Mouse (Mus musculus): ENCODE data around the gene Capn7. TPM values are rescaled to one million over a fixed set of nuclear protein-coding genes. Genes with fewer than 3 reads are reported as not detected.

The Capn7 gene
- total RNA-seq, 2 experiments from 2014 or later: 37.5 to 40.8 TPM

- DNase-seq (ENCODE audit: low spot score in 2 of 2): no peak
Observed at GRCm38 (mm10) chr14:31394822-31395532, 58.5 kb downstream of the Capn7 start.

- no peak for DNase-seq (ENCODE audit: low spot score in 2 of 2)
Observed at GRCm38 (mm10) chr14:31395629-31396199, 59.3 kb downstream of the Capn7 start.

- no peak for DNase-seq (ENCODE audit: low spot score in 2 of 2)
Observed at GRCm38 (mm10) chr14:31396428-31396827, 60.0 kb downstream of the Capn7 start.

- no peak for DNase-seq (ENCODE audit: low spot score in 2 of 2)
Observed at GRCm38 (mm10) chr14:31397353-31397752, 60.9 kb downstream of the Capn7 start.

GRCm38 (mm10) chr14:31397791-31398595, 61.6 kb downstream of the Capn7 start:
- DNase-seq (ENCODE audit: low spot score in 2 of 2): no peak

GRCm38 (mm10) chr14:31398819-31399218, 62.4 kb downstream of the Capn7 start:
- no peak for DNase-seq (ENCODE audit: low spot score in 2 of 2)

- DNase-seq (ENCODE audit: low spot score in 2 of 2): no peak
Observed at GRCm38 (mm10) chr14:31399271-31399670, 62.8 kb downstream of the Capn7 start.

- DNase-seq (ENCODE audit: low spot score in 2 of 2): no peak
Observed at GRCm38 (mm10) chr14:31400246-31400645, 63.8 kb downstream of the Capn7 start.

- DNase-seq (ENCODE audit: low spot score in 2 of 2): no peak
Observed at GRCm38 (mm10) chr14:31400896-31401295, 64.5 kb downstream of the Capn7 start.

GRCm38 (mm10) chr14:31401918-31402427, 65.5 kb downstream of the Capn7 start:
- no peak for DNase-seq (ENCODE audit: low spot score in 2 of 2)

GRCm38 (mm10) chr14:31402693-31403092, 66.3 kb downstream of the Capn7 start:
- DNase-seq (ENCODE audit: low spot score in 2 of 2): no peak

GRCm38 (mm10) chr14:31403556-31403955, 67.1 kb downstream of the Capn7 start:
- no peak for DNase-seq (ENCODE audit: low spot score in 2 of 2)

- DNase-seq (ENCODE audit: low spot score in 2 of 2): no peak
Observed at GRCm38 (mm10) chr14:31403995-31404394, 67.6 kb downstream of the Capn7 start.

- DNase-seq (ENCODE audit: low spot score in 2 of 2): no peak
Observed at GRCm38 (mm10) chr14:31404663-31405062, 68.2 kb downstream of the Capn7 start.

- DNase-seq (ENCODE audit: low spot score in 2 of 2): no peak
Observed at GRCm38 (mm10) chr14:31405652-31406051, 69.2 kb downstream of the Capn7 start.

GRCm38 (mm10) chr14:31406154-31406810, 69.8 kb downstream of the Capn7 start:
- DNase-seq (ENCODE audit: low spot score in 2 of 2): no peak

- no peak for DNase-seq (ENCODE audit: low spot score in 2 of 2)
Observed at GRCm38 (mm10) chr14:31407208-31407607, 70.8 kb downstream of the Capn7 start.

- DNase-seq (ENCODE audit: low spot score in 2 of 2): no peak
Observed at GRCm38 (mm10) chr14:31407911-31408604, 71.6 kb downstream of the Capn7 start.

GRCm38 (mm10) chr14:31408666-31409065, 72.2 kb downstream of the Capn7 start:
- DNase-seq (ENCODE audit: low spot score in 2 of 2): no peak

- DNase-seq (ENCODE audit: low spot score in 2 of 2): no peak
Observed at GRCm38 (mm10) chr14:31410123-31410724, 73.8 kb downstream of the Capn7 start.
